Mouse (Mus musculus) C2C12 (cell line): Measurements from ENCODE around the gene Gtf2i.

Source experiments
- CTCF ChIP-seq: IDR thresholded peaks from one replicate; pipeline ENCODE4 v1.5.1; 2011; ENCODE audit not compliant: control insufficient read depth, insufficient read depth, insufficient read length
- FOSL1 ChIP-seq: IDR thresholded peaks from one replicate; pipeline ENCODE4 v1.8.0; 2011; ENCODE audit warnings: mild to moderate bottlenecking, low read length; ENCODE audit not compliant: poor library complexity, insufficient read depth, severe bottlenecking
- MAX ChIP-seq: IDR thresholded peaks from one replicate; pipeline ENCODE4 v1.6.1; 2011; ENCODE audit warnings: mild to moderate bottlenecking, control low read depth
- USF1 ChIP-seq: IDR thresholded peaks from one replicate; pipeline ENCODE4 v1.6.1; 2011; ENCODE audit warnings: low read depth, mild to moderate bottlenecking, control low read depth, moderate library complexity

DNA sequence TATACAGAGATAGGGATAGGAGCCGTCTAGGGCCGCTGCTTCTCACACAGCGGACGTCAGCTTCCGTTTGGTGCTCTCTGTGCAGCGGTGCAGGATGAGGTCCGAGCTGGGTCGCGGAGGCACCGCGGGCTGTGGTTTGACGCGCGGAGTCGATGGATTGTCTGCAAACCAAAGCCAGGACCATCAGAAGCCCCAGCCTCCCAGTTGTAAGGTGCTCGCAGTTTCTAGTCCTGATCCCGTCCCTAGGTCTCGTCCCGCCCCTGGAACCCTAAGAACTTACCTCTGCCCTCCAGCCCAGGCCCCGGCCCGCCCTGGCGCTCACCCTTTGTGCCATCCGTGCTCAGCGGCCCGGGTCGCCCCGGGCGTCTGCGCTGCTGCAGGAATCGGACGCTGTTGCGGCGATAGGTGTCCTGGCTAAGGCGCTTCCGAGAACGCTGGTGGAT lies 92.8 kb downstream of the Gtf2i start:
- TF ChIP-seq MAX (no peak), CTCF (no peak), FOSL1 (no peak), USF1 (no peak)
